Mouse (Mus musculus): ENCODE measurements around the gene Rbm25.

DNA sequence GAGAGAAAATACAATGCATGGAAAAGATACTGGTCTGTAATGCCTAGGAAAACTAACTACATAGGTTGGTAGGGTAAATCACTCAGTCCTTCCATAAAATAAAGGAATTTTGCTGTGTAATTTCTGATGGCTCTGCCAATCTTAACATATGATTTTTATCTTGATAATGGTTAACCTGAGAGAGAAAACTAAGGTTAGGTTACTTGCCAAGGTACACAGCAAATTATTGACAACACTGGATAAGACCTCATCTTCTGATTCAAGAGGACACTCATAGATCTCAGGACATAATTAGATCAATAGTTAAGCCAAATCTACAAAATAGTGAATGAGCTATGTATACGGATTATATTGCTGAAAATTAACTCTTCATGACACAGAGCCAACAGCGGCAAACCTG is 33.2 kb upstream of the Rbm25 start:
- TF ChIP-seq CTCF (IDR thresholded peaks at IDR 0.05; ENCODE audit: extremely low read depth, insufficient read depth, low read length) (no peak), POLR2A (IDR thresholded peaks at IDR 0.05; ENCODE audit: extremely low read depth, insufficient read depth, low read length) (no peak)
